Mouse (Mus musculus) embryonic facial prominence, embryonic 14.5 days (tissue): ENCODE results near the gene Sptssa. TPM values are rescaled to one million over a fixed set of nuclear protein-coding genes. Genes with fewer than 3 reads are reported as not detected.

ENCODE experiments used
- ATAC-seq: fragments of 200-750 bp; cut with Nextera tagmentation; 2 replicates; pipeline ENCODE4 v1.8.0; 2017; ENCODE audit warnings: low read depth, moderate number of reproducible peaks, moderate TSS enrichment
- DNase-seq: peaks from one replicate; pipeline ENCODE4 v3.0.0-alpha.2; 2015; ENCODE audit warnings: low spot score
- H3K27ac ChIP-seq: fragments of 300-500 bp; sonication (generic); replicated peaks from 2 replicates; pipeline ENCODE4 v1.5.1; 2014; ENCODE audit warnings: low read depth, mild to moderate bottlenecking, low read length, moderate library complexity
- H3K27me3 ChIP-seq: fragments of 300-500 bp; sonication (generic); replicated peaks from 2 replicates; pipeline ENCODE4 v1.6.1; 2014; ENCODE audit warnings: low read length; ENCODE audit not compliant: control insufficient read depth, insufficient read depth
- H3K36me3 ChIP-seq: fragments of 300-500 bp; sonication (generic); 2 replicates; pipeline ENCODE4 v1.6.1; 2014; ENCODE audit warnings: low read length, mixed read lengths; ENCODE audit not compliant: control insufficient read depth, insufficient read depth
- H3K4me1 ChIP-seq: fragments of 300-500 bp; sonication (generic); 2 replicates; pipeline ENCODE4 v1.6.1; 2014; ENCODE audit warnings: antibody characterized with exemption, low read length; ENCODE audit not compliant: control insufficient read depth, insufficient read depth
- H3K4me2 ChIP-seq: fragments of 300-500 bp; sonication (generic); 2 replicates; pipeline ENCODE4 v1.6.1; 2014; ENCODE audit warnings: low read depth, mild to moderate bottlenecking, low read length, moderate library complexity, mixed read lengths
- H3K4me3 ChIP-seq: fragments of 300-500 bp; sonication (generic); 2 replicates; pipeline ENCODE4 v1.5.1; 2014; ENCODE audit warnings: low read depth, mild to moderate bottlenecking, low read length
- H3K9ac ChIP-seq: fragments of 300-500 bp; sonication (generic); 2 replicates; pipeline ENCODE4 v1.6.1; 2014; ENCODE audit warnings: low read depth, mild to moderate bottlenecking, low read length, moderate library complexity, mixed read lengths
- H3K9me3 ChIP-seq: fragments of 300-500 bp; sonication (generic); 2 replicates; pipeline ENCODE4 v1.6.1; 2016; ENCODE audit warnings: low read length; ENCODE audit not compliant: control insufficient read depth
- WGBS: fragments of 180-500 bp; shearing (Covaris S2); extraction: QIAGEN DNeasy Blood & Tissue Kit; methylation state at CpG from one replicate; pipeline ENCODE4 v1.1.7; 2014; 5-methylcytosine and 5-hydroxymethylcytosine counted together
- polyA plus RNA-seq: library from polyadenylated mRNA; unstranded; fragments of >200 nt; fragmentation: Nextera tagmentation; extraction: Ambion mirVana; gene quantifications from 2 replicates; pipeline ENCODE4 v1.2.1, GENCODE M21; 2014

Sptssa gene
- polyA plus RNA-seq, 1 experiment from 2014 or later, result 194 TPM

- ATAC-seq (no peak), DNase-seq (no peak)
- H3K4me2 ChIP-seq, result no peak overlapping the region
- 58% methylated on average over 8 of the region's 8 CpGs for WGBS
- H3K4me1 ChIP-seq, result peaks cover 17% of the 10 kb centered on the region
- H3K27me3 ChIP-seq, result no peaks in the 10 kb centered on the region
- no peak overlapping the region for H3K4me3 ChIP-seq
- H3K9ac ChIP-seq, result no peak overlapping the region
- H3K27ac ChIP-seq, result no peak overlapping the region
- peaks cover 33% of the 10 kb centered on the region for H3K36me3 ChIP-seq
- H3K9me3 ChIP-seq, result no peaks in the 10 kb centered on the region
These were observed 4.6 kb downstream of the Sptssa start for GRCm38 (mm10) chr12:54651820-54652219.

GRCm38 (mm10) chr12:54651158-54651557 is 5.2 kb downstream of the Sptssa start:
- DNase-seq, result no peak
- ATAC-seq, result no peak
- Histone ChIP-seq H3K4me1 (peaks cover 16% of the 10 kb centered on the region), H3K4me2 (no peak overlapping the region), H3K36me3 (peaks cover 40% of the 10 kb centered on the region), H3K27ac (no peak overlapping the region), H3K9ac (no peak overlapping the region), H3K9me3 (no peaks in the 10 kb centered on the region), H3K27me3 (no peaks in the 10 kb centered on the region), H3K4me3 (no peak overlapping the region)
- 30% methylated on average over 1 of the region's 1 CpGs for WGBS

GRCm38 (mm10) chr12:54644947-54645346 is 11.4 kb downstream of the Sptssa start:
- Histone ChIP-seq H3K9me3 (no peaks in the 10 kb centered on the region), H3K4me3 (no peak overlapping the region), H3K4me1 (no peaks in the 10 kb centered on the region), H3K27me3 (no peaks in the 10 kb centered on the region), H3K9ac (no peak overlapping the region), H3K4me2 (no peak overlapping the region), H3K36me3 (peaks cover 36% of the 10 kb centered on the region), H3K27ac (no peak overlapping the region)
- DNase-seq (no peak), ATAC-seq (no peak)
- WGBS, result 74% methylated on average over 2 of the region's 2 CpGs

- Histone ChIP-seq H3K36me3 (peaks cover 27% of the 10 kb centered on the region), H3K9me3 (no peaks in the 10 kb centered on the region), H3K4me1 (no peaks in the 10 kb centered on the region), H3K4me2 (no peak overlapping the region), H3K9ac (no peak overlapping the region), H3K27me3 (no peaks in the 10 kb centered on the region), H3K27ac (no peak overlapping the region), H3K4me3 (no peak overlapping the region)
- WGBS, result 85% methylated on average over 5 of the region's 5 CpGs
- no peak for ATAC-seq
- DNase-seq, result no peak
These were observed 13.0 kb downstream of the Sptssa start for GRCm38 (mm10) chr12:54643320-54643892.

- ATAC-seq (no peak), DNase-seq (no peak)
- peaks cover 7% of the 10 kb centered on the region for H3K36me3 ChIP-seq
- no peak overlapping the region for H3K9ac ChIP-seq
- no peak overlapping the region for H3K27ac ChIP-seq
- H3K9me3 ChIP-seq, result no peaks in the 10 kb centered on the region
- no peaks in the 10 kb centered on the region for H3K4me1 ChIP-seq
- no peak overlapping the region for H3K4me2 ChIP-seq
- H3K27me3 ChIP-seq, result no peaks in the 10 kb centered on the region
- 97% methylated on average over 4 of the region's 4 CpGs for WGBS
- H3K4me3 ChIP-seq, result no peak overlapping the region
These were observed 15.0 kb downstream of the Sptssa start for GRCm38 (mm10) chr12:54641374-54641773.

GRCm38 (mm10) chr12:54640259-54640658 is 16.1 kb downstream of the Sptssa start:
- Histone ChIP-seq H3K27ac (no peak overlapping the region), H3K4me2 (no peak overlapping the region), H3K9ac (no peak overlapping the region), H3K9me3 (no peaks in the 10 kb centered on the region), H3K36me3 (0 out of 2 replicates have a peak, but pooled peaks cover 3% of the 10 kb centered on the region), H3K4me1 (no peaks in the 10 kb centered on the region), H3K4me3 (no peak overlapping the region), H3K27me3 (no peaks in the 10 kb centered on the region)
- WGBS, result 88% methylated on average over 6 of the region's 6 CpGs
- DNase-seq (no peak), ATAC-seq (no peak)

- no peaks in the 10 kb centered on the region for H3K27me3 ChIP-seq
- no peak overlapping the region for H3K9ac ChIP-seq
- H3K27ac ChIP-seq, result no peak overlapping the region
- H3K4me3 ChIP-seq, result no peak overlapping the region
- no peak overlapping the region for H3K4me2 ChIP-seq
- ATAC-seq, result no peak
- no peaks in the 10 kb centered on the region for H3K36me3 ChIP-seq
- WGBS, result 82% methylated on average over 1 of the region's 1 CpGs
- H3K4me1 ChIP-seq, result no peaks in the 10 kb centered on the region
- no peaks in the 10 kb centered on the region for H3K9me3 ChIP-seq
- DNase-seq, result no peak
These were observed 19.3 kb downstream of the Sptssa start for GRCm38 (mm10) chr12:54637033-54637432.

GRCm38 (mm10) chr12:54632141-54632540 is 24.2 kb downstream of the Sptssa start:
- H3K4me1 ChIP-seq, result no peaks in the 10 kb centered on the region
- no peak overlapping the region for H3K4me3 ChIP-seq
- no peaks in the 10 kb centered on the region for H3K36me3 ChIP-seq
- H3K9ac ChIP-seq, result no peak overlapping the region
- H3K27me3 ChIP-seq, result no peaks in the 10 kb centered on the region
- 79% methylated on average over 2 of the region's 2 CpGs for WGBS
- H3K9me3 ChIP-seq, result no peaks in the 10 kb centered on the region
- no peak overlapping the region for H3K27ac ChIP-seq
- DNase-seq (no peak), ATAC-seq (no peak)
- H3K4me2 ChIP-seq, result no peak overlapping the region

GRCm38 (mm10) chr12:54621942-54622341 is 34.4 kb downstream of the Sptssa start:
- no peaks in the 10 kb centered on the region for H3K4me1 ChIP-seq
- no peak overlapping the region for H3K4me3 ChIP-seq
- no peaks in the 10 kb centered on the region for H3K27me3 ChIP-seq
- H3K27ac ChIP-seq, result no peak overlapping the region
- WGBS, result 93% methylated on average over 2 of the region's 2 CpGs
- DNase-seq (no peak), ATAC-seq (no peak)
- H3K9me3 ChIP-seq, result no peaks in the 10 kb centered on the region
- no peak overlapping the region for H3K9ac ChIP-seq
- no peaks in the 10 kb centered on the region for H3K36me3 ChIP-seq
- no peak overlapping the region for H3K4me2 ChIP-seq
